Mouse (Mus musculus): ENCODE measurements around the gene Zfp989. TPM values are rescaled to one million over a fixed set of nuclear protein-coding genes. Genes with fewer than 3 reads are reported as not detected.
"Not testable (repeated sequence)": the region's sequence is repeated elsewhere in the genome, so short reads cannot be mapped to it uniquely, and the experiment has no call there.

The Zfp989 gene
- not detected in 2 replicates for polyA plus RNA-seq (2015; fragmentation: Nextera tagmentation; extraction: Ambion mirVana)

DNA sequence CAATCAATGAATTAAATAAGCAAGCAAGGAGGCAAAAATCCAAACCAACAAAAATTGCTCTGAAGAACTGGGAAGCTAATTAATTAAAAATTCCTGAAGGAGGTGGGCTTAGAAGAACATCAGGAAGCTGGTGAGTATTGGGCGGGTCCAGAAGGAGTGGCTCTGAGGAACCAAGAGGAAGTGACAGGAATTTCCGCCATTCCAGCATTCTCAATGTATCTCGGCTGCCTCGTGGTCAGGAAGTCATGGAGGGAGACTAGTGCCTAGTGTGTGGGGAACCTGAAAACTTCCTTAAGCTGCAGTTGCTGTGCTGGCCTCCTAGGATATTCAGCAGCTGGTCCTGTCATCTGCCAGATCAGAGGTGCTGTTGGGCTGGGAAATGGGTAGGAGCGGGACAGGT is at the start of gene Zfp989:
TSS of gene Zfp989 (plus strand) at position 220 of the 400 bp plus-strand sequence.
- H3K27ac ChIP-seq (ENCODE audit: low read length); H3K4me2 ChIP-seq (ENCODE audit: low read depth, low read length); H3K4me1 ChIP-seq (replicated peaks; ENCODE audit: control insufficient read depth, insufficient read depth, low read length); H3K36me3 ChIP-seq (ENCODE audit: control insufficient read depth, insufficient read depth, low read length); H3K27me3 ChIP-seq (ENCODE audit: control insufficient read depth, insufficient read depth, low read depth, low read length); ATAC-seq (ENCODE audit: low read depth); H3K9me3 ChIP-seq (ENCODE audit: control insufficient read depth, low read length); H3K9ac ChIP-seq (ENCODE audit: low read length); H3K4me3 ChIP-seq (ENCODE audit: low read length): not testable (repeated sequence)
- WGBS: 82% methylated on average over 5 of the region's 5 CpGs

GRCm38 (mm10) chr4:146932311-146933082 is 39.3 kb upstream of the Zfp989 start:
- Histone ChIP-seq H3K27me3 (ENCODE audit: control insufficient read depth, insufficient read depth, low read depth, low read length) (no peaks in the 10 kb centered on the region), H3K9me3 (ENCODE audit: control insufficient read depth, low read length) (peaks cover 18% of the 10 kb centered on the region), H3K36me3 (ENCODE audit: control insufficient read depth, insufficient read depth, low read length) (no peaks in the 10 kb centered on the region), H3K27ac (ENCODE audit: low read length) (no peak overlapping the region), H3K4me1 (replicated peaks; ENCODE audit: control insufficient read depth, insufficient read depth, low read length) (no peaks in the 10 kb centered on the region), H3K4me3 (ENCODE audit: low read length) (no peak overlapping the region), H3K4me2 (ENCODE audit: low read depth, low read length) (no peak overlapping the region), H3K9ac (ENCODE audit: low read length) (no peak overlapping the region)
- no peak for ATAC-seq (ENCODE audit: low read depth)
- 9% methylated on average over 68 of the region's 77 CpGs for WGBS

DNA sequence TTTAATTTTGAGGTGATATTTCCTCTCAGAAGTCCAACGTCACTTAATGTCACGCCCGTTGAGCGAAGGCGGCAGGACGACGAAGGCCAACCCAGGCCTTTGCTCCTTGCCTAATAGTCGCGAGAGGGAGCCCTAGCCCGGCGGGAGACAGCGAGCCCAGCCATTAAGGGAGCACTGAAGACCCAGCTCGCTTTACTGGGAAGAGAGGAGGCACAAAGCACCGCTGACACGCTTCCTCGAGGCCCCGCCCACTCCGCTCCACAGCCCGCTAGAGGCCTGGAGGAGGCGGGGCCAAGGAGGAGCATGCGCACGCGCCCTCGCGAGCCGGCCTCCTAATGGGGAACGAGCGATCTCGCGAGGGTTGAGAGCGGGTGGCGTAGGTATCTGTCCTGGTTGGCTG is 30.1 kb upstream of the Zfp989 start:
- H3K9ac ChIP-seq (ENCODE audit: low read length); H3K27me3 ChIP-seq (ENCODE audit: control insufficient read depth, insufficient read depth, low read depth, low read length); ATAC-seq (ENCODE audit: low read depth); H3K36me3 ChIP-seq (ENCODE audit: control insufficient read depth, insufficient read depth, low read length); H3K4me2 ChIP-seq (ENCODE audit: low read depth, low read length); H3K4me3 ChIP-seq (ENCODE audit: low read length); H3K27ac ChIP-seq (ENCODE audit: low read length); H3K4me1 ChIP-seq (replicated peaks; ENCODE audit: control insufficient read depth, insufficient read depth, low read length); H3K9me3 ChIP-seq (ENCODE audit: control insufficient read depth, low read length): not testable (repeated sequence)
- 53% methylated on average over 32 of the region's 32 CpGs for WGBS

DNA sequence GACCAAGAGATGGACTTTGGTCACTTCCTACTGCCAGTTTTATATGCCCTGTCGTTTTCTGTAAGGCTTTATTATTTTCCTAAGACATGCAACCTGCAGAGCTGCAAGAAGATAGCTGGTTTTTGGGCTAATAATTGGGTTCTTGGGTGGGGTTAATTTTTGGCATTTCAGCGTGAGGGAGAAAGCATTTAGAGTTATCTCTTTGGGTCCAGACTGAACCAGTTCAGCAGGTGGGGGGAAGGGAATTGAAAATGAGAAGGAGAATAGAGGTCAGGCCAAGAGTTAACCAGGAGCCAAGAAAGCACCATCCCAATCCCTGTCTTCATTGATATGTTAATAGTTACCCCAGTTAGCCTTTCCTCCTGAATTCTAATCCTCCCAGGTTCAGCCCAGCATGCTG is 4.8 kb downstream of the Zfp989 start:
- WGBS: 10% methylated on average over 2 of the region's 2 CpGs
- not testable (repeated sequence) for H3K27me3 ChIP-seq (ENCODE audit: control insufficient read depth, insufficient read depth, low read depth, low read length); H3K9me3 ChIP-seq (ENCODE audit: control insufficient read depth, low read length); H3K4me1 ChIP-seq (replicated peaks; ENCODE audit: control insufficient read depth, insufficient read depth, low read length); H3K4me2 ChIP-seq (ENCODE audit: low read depth, low read length); ATAC-seq (ENCODE audit: low read depth); H3K9ac ChIP-seq (ENCODE audit: low read length); H3K27ac ChIP-seq (ENCODE audit: low read length); H3K36me3 ChIP-seq (ENCODE audit: control insufficient read depth, insufficient read depth, low read length); H3K4me3 ChIP-seq (ENCODE audit: low read length)

DNA sequence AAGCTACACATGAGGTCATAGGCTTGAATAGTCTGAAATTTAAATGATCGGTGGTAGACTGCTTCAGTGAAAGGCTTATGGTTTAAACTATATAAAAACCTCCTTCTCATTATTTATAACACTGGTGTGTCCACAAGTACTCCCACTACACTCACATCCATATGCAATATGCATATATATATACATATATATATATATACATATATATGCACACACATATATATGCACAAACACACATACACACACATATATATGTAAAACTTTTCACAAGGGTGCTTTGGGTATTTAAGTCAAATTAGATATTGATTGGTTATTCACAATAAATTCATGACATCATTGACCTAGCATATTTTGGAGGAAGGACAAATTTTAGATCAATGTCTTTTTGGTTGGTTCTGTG is 46.6 kb downstream of the Zfp989 start:
- H3K4me2 ChIP-seq (ENCODE audit: low read depth, low read length); H3K27ac ChIP-seq (ENCODE audit: low read length); H3K9ac ChIP-seq (ENCODE audit: low read length); ATAC-seq (ENCODE audit: low read depth); H3K27me3 ChIP-seq (ENCODE audit: control insufficient read depth, insufficient read depth, low read depth, low read length); H3K4me3 ChIP-seq (ENCODE audit: low read length); H3K9me3 ChIP-seq (ENCODE audit: control insufficient read depth, low read length); H3K4me1 ChIP-seq (replicated peaks; ENCODE audit: control insufficient read depth, insufficient read depth, low read length); H3K36me3 ChIP-seq (ENCODE audit: control insufficient read depth, insufficient read depth, low read length): not testable (repeated sequence)
- WGBS: no CpG with 5 or more reads among the region's 1 CpGs

DNA sequence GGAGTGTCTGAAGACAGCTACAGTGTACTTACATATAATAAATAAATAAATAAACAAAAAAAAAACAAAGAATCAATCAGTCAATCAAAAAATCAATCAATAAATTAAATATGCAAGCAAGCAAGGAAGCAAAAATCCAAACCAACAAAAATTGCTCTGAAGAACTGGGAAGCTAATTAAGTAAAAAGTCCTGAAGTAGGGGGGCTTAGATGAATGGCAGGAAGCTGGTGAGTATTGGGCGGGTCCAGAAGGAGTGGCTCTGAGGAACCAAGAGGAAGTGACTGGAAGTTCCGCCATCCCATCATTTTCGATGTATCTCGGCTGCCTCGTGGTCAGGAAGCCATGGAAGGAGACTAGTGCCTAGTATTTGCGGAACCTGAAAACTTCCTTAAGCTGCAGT is 49.8 kb downstream of the Zfp989 start, which contains the start of gene Rex2:
TSS of gene Rex2 (plus strand) at position 301 of the 400 bp plus-strand sequence.
- H3K27ac ChIP-seq (ENCODE audit: low read length); H3K4me3 ChIP-seq (ENCODE audit: low read length); H3K9ac ChIP-seq (ENCODE audit: low read length); H3K9me3 ChIP-seq (ENCODE audit: control insufficient read depth, low read length); H3K4me2 ChIP-seq (ENCODE audit: low read depth, low read length); ATAC-seq (ENCODE audit: low read depth); H3K36me3 ChIP-seq (ENCODE audit: control insufficient read depth, insufficient read depth, low read length); H3K27me3 ChIP-seq (ENCODE audit: control insufficient read depth, insufficient read depth, low read depth, low read length); H3K4me1 ChIP-seq (replicated peaks; ENCODE audit: control insufficient read depth, insufficient read depth, low read length): not testable (repeated sequence)
- no CpG with 5 or more reads among the region's 6 CpGs for WGBS

- not testable (repeated sequence) for H3K9me3 ChIP-seq (ENCODE audit: control insufficient read depth, low read length); H3K36me3 ChIP-seq (ENCODE audit: control insufficient read depth, insufficient read depth, low read length); H3K9ac ChIP-seq (ENCODE audit: low read length); H3K27me3 ChIP-seq (ENCODE audit: control insufficient read depth, insufficient read depth, low read depth, low read length); H3K27ac ChIP-seq (ENCODE audit: low read length); H3K4me2 ChIP-seq (ENCODE audit: low read depth, low read length); H3K4me1 ChIP-seq (replicated peaks; ENCODE audit: control insufficient read depth, insufficient read depth, low read length); ATAC-seq (ENCODE audit: low read depth); H3K4me3 ChIP-seq (ENCODE audit: low read length)
- WGBS: 64% methylated on average over 1 of the region's 1 CpGs
These were observed 54.6 kb downstream of the Zfp989 start for GRCm38 (mm10) chr4:147026374-147026773.

DNA sequence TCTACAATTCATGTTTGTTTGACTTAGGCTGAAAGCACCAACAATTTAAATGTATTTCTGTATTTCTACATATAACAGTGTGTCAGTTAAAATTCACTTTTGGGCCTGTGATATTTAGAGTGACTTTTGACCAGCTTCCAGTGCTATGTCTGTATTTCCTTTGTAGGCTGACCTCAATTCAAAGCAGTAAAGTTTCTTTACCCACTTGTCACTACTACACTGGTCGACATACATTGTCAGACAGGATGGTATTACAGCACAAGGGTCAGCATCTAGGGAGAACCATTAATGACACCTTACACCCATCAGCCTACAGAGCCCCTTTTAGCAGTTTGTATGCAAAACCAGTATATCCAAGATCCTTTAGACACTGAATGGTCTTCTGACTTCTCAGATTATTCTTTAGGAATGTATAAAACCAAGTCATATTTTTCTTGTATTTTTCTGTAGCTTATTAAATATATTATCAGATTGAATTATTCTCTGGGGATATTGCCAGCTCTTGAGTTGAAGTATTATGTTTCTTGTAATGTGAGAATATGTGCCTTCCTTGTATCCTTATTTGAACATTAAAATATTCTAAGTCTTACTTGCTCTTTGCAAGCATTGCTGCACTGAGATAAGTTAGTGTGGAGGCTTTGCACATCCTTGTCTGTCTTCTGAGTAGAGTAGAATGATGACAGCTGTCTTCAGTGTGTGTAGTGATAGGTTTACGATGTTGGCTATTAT is 59.7 kb downstream of the Zfp989 start:
- not testable (repeated sequence) for H3K4me3 ChIP-seq (ENCODE audit: low read length); H3K9ac ChIP-seq (ENCODE audit: low read length); H3K4me1 ChIP-seq (replicated peaks; ENCODE audit: control insufficient read depth, insufficient read depth, low read length); ATAC-seq (ENCODE audit: low read depth); H3K36me3 ChIP-seq (ENCODE audit: control insufficient read depth, insufficient read depth, low read length); H3K4me2 ChIP-seq (ENCODE audit: low read depth, low read length); H3K9me3 ChIP-seq (ENCODE audit: control insufficient read depth, low read length); H3K27me3 ChIP-seq (ENCODE audit: control insufficient read depth, insufficient read depth, low read depth, low read length); H3K27ac ChIP-seq (ENCODE audit: low read length)
- WGBS: 91% methylated on average over 1 of the region's 2 CpGs
